Mouse (Mus musculus): ENCODE measurements around the gene Thrap3.
"Not testable (repeated sequence)": the region's sequence is repeated elsewhere in the genome, so short reads cannot be mapped to it uniquely, and the experiment has no call there.

Gene Thrap3

DNA sequence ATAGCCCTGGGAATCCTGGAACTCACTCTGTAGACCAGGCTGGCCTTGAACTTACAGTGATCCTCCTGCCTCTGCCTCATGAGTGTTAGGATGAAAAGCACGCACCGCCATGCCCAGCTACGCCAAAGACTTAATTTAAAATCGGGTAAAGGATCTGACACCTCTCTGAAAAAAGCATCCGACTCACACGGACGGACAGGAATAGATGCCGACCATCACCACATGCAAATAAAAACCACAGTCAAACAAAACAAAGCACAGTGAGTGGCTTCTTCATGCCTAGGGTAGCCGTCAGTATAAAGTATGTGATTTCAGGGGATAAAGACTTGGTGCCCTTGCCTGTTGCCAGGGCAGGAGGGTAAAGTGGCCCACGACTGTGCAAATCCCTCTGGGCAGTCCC, 17.5 kb upstream of the Thrap3 start:
- intact Hi-C loops (cut with DNase I) = no loop called here

DNA sequence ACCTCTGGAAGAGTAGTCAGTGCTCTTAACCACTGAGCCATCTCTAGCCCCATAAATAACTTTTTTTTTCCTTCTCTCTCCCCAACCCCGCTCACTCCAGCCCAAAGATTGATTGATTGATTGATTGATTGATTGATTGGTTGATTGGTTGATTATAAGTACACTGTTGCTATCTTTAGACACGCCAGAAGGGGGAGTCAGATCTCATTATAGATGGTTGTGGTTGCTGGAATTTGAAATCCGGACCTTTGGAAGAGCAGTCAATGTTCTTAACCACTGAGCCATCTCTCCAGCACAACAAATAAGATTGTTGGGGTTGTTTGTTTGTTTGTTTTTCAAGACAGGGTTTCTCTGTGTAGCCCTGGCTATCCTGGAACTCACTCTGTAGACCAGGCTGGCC, 17.0 kb upstream of the Thrap3 start:
- intact Hi-C loops (cut with DNase I) = not testable (repeated sequence)

DNA sequence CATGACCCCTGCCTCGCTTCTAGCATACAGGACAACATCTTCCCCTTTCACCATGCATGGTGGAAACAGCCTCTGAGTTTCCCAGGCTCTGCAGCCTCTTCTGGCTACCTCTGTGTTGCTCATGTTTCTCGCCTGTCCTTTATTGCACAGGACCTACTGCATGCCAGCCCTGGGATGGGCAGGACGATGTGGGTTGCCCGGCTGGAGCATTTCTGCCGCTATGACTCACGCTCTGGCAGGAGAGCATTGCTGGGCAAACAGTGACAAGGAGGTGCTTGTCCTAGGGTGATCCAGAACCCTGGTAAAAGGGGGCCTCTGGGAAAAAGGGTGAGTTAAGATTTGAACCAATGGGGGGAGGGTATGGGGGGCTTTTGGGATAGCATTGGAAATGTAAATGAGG, 15.2 kb upstream of the Thrap3 start:
- intact Hi-C loops (cut with DNase I) = no loop called here

GRCm38 (mm10) chr4:126207081-126207480, 4.5 kb upstream of the Thrap3 start:
- intact Hi-C loops (cut with DNase I) = no loop called here

GRCm38 (mm10) chr4:126205386-126205785, 2.8 kb upstream of the Thrap3 start:
- intact Hi-C loops (cut with DNase I) = no loop called here

DNA sequence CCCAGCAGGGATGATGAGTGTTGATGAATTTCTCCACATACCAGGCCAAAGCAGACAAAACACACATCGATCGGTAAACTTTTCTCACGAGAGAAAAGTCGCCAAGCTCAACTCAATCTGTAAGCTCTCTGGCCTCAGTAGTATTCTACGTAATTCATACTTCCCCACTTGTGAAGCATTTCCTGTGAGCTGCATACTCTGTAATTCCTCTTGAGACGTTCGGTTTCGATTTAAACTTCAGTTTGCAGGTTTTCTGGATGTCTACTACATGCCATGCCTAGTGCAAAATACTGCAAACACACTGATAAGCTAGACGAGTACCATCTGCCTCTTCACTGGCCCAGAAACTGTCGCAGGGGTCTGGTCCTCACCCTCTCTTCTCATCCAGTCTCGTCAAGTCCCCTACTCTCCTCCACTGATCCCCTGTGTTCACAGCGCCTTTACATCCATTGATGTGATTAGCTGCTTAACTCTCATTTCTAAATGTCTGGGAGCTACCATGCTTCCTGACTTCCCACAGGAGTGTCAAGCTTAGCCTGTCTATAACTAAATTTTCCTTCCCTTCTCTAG, 2.2 kb upstream of the Thrap3 start:
- intact Hi-C loops (cut with DNase I) = no loop called here

DNA sequence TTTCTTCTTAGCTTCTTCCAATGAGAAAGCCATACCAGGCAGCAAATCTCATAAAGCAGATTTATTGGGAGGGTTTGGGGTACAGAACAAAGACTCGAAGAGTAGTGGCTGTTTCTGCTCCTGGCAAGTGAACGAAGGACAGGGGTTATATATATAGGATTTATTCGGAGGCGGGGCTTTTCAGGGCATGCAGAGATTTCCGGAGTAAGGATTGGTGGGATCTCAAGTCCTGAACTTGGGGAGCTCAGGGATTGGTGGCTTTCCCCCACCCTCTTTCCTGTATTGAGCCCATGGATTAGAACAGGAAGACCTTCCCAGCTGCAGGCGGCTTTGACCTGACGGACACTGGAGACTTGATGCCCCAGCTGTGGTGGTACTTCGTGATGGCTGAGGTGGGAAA, 1.5 kb upstream of the Thrap3 start:
- intact Hi-C loops (cut with DNase I) = no loop called here

GRCm38 (mm10) chr4:126203336-126203895, 856 bp upstream of the Thrap3 start:
- intact Hi-C loops (cut with DNase I) = no loop called here

GRCm38 (mm10) chr4:126201514-126202302, 852 bp downstream of the Thrap3 start:
- intact Hi-C loops (cut with DNase I) = no loop called here

GRCm38 (mm10) chr4:126200656-126201055, 1.9 kb downstream of the Thrap3 start:
- intact Hi-C loops (cut with DNase I) = no loop called here

GRCm38 (mm10) chr4:126200036-126200435, 2.5 kb downstream of the Thrap3 start:
- intact Hi-C loops (cut with DNase I) = no loop called here

GRCm38 (mm10) chr4:126199556-126199955, 3.0 kb downstream of the Thrap3 start:
- intact Hi-C loops (cut with DNase I) = no loop called here

DNA sequence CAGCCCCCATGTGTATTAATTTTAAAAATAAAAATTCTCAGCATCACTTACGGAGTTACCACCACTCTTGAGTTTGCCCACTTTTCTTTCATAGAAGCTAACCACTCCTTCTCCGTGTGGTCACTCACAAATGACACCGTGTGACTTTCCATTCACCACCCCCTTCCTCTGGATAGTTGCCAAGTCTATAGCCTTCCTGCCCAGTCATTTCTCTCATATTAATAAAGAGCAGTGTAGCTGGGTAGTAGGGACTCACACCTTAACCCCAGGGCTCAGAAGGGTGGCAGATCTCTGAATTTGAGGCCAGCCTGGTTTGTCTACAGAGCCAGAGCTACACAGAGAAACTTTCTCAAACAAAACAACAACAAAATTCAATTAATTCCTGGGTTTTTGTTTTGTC, 5.1 kb downstream of the Thrap3 start:
- intact Hi-C loops (cut with DNase I) = no loop called here

DNA sequence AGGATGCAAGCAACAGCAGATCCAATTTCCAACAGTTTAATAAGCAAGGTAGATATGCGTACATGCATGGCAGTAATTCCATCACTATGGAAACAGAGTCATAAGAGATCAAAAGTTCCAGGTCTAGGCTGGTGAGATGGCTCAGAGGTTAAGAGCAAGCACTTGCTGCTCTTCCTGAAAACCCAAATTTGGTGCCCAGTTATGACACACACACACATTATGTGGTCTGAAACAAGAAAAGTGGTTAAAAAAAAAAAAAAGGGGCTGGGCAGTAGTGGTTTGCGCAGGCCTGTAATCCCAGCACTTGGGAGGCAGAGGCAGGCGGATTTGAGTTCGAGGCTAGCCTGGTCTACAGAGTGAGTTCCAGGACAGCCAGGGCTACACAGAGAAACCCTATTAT, 7.6 kb downstream of the Thrap3 start:
- intact Hi-C loops (cut with DNase I) = no loop called here

DNA sequence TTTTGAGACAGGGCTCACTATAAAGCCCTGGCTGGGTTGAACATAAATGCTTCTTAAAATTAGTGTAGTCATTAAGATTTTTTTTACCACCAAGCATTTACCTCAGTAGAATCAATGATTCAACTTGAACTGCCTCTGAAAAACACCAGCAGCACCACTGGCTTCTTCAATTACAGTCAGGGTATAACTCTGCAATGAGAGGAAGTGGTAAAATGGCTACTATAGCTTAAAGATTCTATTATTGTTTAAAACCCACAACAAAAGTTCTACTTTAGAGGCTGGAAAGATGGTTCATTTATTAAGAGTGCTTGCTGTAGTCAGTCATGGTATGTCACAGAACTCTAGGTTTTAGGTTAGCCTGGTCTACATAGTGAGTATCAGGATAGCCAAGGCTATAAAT, 8.3 kb downstream of the Thrap3 start:
- intact Hi-C loops (cut with DNase I) = no loop called here

DNA sequence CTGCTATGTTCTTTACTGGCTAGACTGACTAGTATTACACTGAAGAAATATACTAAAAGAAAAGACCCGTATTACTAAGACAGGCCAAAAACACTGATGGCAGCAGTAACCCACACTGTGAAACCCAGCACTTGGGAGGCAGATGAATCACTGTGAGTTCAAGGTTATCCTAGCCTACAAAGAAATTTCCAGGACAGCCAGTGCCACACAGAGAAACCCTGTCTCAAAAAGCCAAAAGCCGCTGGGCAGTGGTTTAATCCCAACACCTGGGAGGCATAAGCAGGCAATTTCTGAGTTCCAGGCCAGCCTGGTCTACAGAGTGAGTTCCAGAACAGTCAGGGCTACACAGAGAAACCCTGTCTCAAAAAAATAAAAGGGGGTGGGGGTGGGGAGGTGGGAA, 11.9 kb downstream of the Thrap3 start:
- intact Hi-C loops (cut with DNase I) = no loop called here

GRCm38 (mm10) chr4:126187096-126187495, 15.5 kb downstream of the Thrap3 start:
- intact Hi-C loops (cut with DNase I) = loop anchor here (5.0 kb wide), 1 partner anchor 75 kb away; the partner anchor contains the start of gene Trappc3

DNA sequence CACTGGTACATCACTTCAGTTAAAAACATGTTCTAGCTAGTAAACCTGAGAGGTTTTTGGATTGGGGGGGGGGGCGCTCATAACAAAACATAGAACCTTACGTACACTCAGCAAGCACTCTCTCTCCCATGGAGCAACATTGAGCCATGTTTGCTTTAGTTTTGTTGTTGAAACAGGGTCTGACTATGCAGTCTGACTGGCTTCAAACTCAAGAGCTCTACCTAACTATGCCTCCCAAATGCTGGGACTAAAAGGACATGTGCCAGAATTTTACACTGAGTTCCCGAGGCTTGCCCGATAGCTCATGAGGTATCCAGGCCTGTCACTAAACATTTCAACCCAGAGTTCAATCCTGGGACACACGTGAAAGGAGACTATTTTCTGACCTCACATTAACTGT, 19.5 kb downstream of the Thrap3 start:
- intact Hi-C loops (cut with DNase I) = loop anchor here (5.0 kb wide), 1 partner anchor 44 kb away; no protein-coding TSS in a partner anchor

GRCm38 (mm10) chr4:126181170-126181957, 21.2 kb downstream of the Thrap3 start:
- intact Hi-C loops (cut with DNase I) = loop anchor here (5.0 kb wide), 1 partner anchor 46 kb away; no protein-coding TSS in a partner anchor

- intact Hi-C loops (cut with DNase I) = not testable (repeated sequence)
Observed at GRCm38 (mm10) chr4:126175980-126176379, 26.6 kb downstream of the Thrap3 start.

DNA sequence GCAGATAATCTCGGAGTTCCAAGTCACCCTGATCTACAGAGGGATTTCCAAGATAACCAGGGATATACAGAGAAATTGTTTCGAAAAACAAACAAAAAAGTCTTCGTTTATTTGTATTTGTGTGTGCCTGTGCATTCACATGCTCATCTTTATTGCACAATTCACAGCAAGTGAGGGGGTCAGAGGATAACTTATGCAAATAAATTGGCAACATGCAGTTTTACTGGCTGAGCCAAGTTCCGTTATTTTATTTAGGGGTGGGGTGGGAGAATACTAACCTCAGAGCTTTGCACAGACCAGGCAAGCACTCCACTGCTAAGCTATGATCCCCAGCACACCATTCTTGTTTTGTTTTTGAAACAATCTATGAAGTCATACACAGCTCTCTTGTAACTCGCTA, 28.8 kb downstream of the Thrap3 start:
- intact Hi-C loops (cut with DNase I) = no loop called here

GRCm38 (mm10) chr4:126170737-126171136, 31.8 kb downstream of the Thrap3 start:
- intact Hi-C loops (cut with DNase I) = not testable (repeated sequence)
